Mouse (Mus musculus) erythroblast, embryonic 14.5 days (primary cell): ENCODE data around the gene Celsr1.

Source experiments
- GATA1 ChIP-seq: IDR thresholded peaks from 2 replicates; pipeline ENCODE4 v1.6.1; 2012; ENCODE audit warnings: low read length, inconsistent platforms, mixed read lengths
- TAL1 ChIP-seq: IDR thresholded peaks from 3 replicates; pipeline ENCODE4 v1.6.1; 2012; ENCODE audit warnings: low read length, inconsistent platforms, mixed read lengths

DNA sequence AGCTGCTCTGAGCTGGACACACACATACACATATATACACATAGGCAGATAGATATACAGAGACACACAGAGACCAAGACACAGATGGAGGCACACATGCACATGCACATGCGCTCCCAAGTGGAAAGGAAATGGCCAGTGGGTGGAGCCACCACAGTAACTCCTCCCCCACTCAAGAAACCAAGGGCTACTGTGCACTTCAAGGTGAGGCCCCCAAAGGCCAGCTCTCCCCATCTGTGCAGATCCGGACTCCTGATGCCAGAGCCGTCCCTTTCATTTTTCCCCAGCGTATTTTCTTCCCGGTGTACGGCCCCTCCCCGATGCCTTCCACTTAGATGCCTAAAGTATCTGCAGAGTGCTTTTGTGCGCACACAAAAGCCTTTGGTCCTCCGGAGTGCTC is 86.0 kb downstream of the Celsr1 start:
- TF ChIP-seq GATA1 (no peak), TAL1 (no peak)
